Mouse (Mus musculus) hindlimb bud, embryonic 11.5 days (tissue): Measurements from ENCODE around the gene Timm17b.
"Not testable (repeated sequence)": the region's sequence is repeated elsewhere in the genome, so short reads cannot be mapped to it uniquely, and the experiment has no call there.

ENCODE experiments used
- DNase-seq: peaks from one replicate; pipeline ENCODE4 v3.0.0-alpha.2; 2012; ENCODE audit warnings: low read depth, low spot score; ENCODE audit errors: extremely low spot score

Timm17b gene

GRCm38 (mm10) chrX:7898880-7899874 is at the start of gene Timm17b, which contains the start of gene Pqbp1:
TSS of gene Timm17b (plus strand) at chrX:7899357.
TSS of gene Pqbp1 (minus strand) at chrX:7899269.
- peak; percentile 83 for DNase-seq

- DNase-seq, result no peak
These were observed 44.6 kb upstream of the Timm17b start for GRCm38 (mm10) chrX:7854578-7854977.

GRCm38 (mm10) chrX:7859191-7859753 is 39.9 kb upstream of the Timm17b start:
- DNase-seq, result no peak

GRCm38 (mm10) chrX:7863181-7863580 is 36.0 kb upstream of the Timm17b start:
- no peak for DNase-seq

GRCm38 (mm10) chrX:7864551-7864950 is 34.6 kb upstream of the Timm17b start:
- no peak for DNase-seq

- no peak for DNase-seq
These were observed 33.8 kb upstream of the Timm17b start for GRCm38 (mm10) chrX:7865343-7865742.

- no peak for DNase-seq
These were observed 33.4 kb upstream of the Timm17b start for GRCm38 (mm10) chrX:7865786-7866185.

GRCm38 (mm10) chrX:7867141-7867540 is 32.0 kb upstream of the Timm17b start:
- no peak for DNase-seq

GRCm38 (mm10) chrX:7868506-7868905 is 30.7 kb upstream of the Timm17b start:
- DNase-seq, result no peak

- no peak for DNase-seq
These were observed 29.3 kb upstream of the Timm17b start for GRCm38 (mm10) chrX:7869826-7870225.

GRCm38 (mm10) chrX:7878007-7878419 is 21.1 kb upstream of the Timm17b start, which contains the start of gene Pim2:
TSS of gene Pim2 (plus strand) at chrX:7878262.
- DNase-seq, result no peak

- DNase-seq, result no peak
These were observed 20.7 kb upstream of the Timm17b start for GRCm38 (mm10) chrX:7878495-7878894.

- no peak for DNase-seq
These were observed 19.3 kb upstream of the Timm17b start for GRCm38 (mm10) chrX:7879819-7880218.

GRCm38 (mm10) chrX:7883841-7884567 is 15.2 kb upstream of the Timm17b start, which contains the start of gene Slc35a2:
TSS of gene Slc35a2 (plus strand) at chrX:7884028.
- DNase-seq, result peak; percentile 63

- no peak for DNase-seq
These were observed 946 bp upstream of the Timm17b start for GRCm38 (mm10) chrX:7898211-7898610.

GRCm38 (mm10) chrX:7904441-7904840 is 5.3 kb downstream of the Timm17b start:
- no peak for DNase-seq

GRCm38 (mm10) chrX:7907735-7908134 is 8.6 kb downstream of the Timm17b start, which contains the start of gene Gm10491:
TSS of gene Gm10491 (minus strand) at chrX:7907835.
- DNase-seq, result no peak

GRCm38 (mm10) chrX:7909242-7909641 is 10.1 kb downstream of the Timm17b start, which contains the start of gene Gm10490:
TSS of gene Gm10490 (plus strand) at chrX:7909542.
- not testable (repeated sequence) for DNase-seq

GRCm38 (mm10) chrX:7910473-7910872 is 11.3 kb downstream of the Timm17b start:
- no peak for DNase-seq

- not testable (repeated sequence) for DNase-seq
These were observed 16.5 kb downstream of the Timm17b start for GRCm38 (mm10) chrX:7915669-7916068.

- DNase-seq, result not testable (repeated sequence)
These were observed 18.8 kb downstream of the Timm17b start for GRCm38 (mm10) chrX:7917960-7918359.
